Mouse (Mus musculus): Measurements from ENCODE around the gene Methig1. TPM values are rescaled to one million over a fixed set of nuclear protein-coding genes. Genes with fewer than 3 reads are reported as not detected.

Methig1 gene
- total RNA-seq, 2 experiments from 2014 or later, result 0.68 TPM; not detected in 1

DNA sequence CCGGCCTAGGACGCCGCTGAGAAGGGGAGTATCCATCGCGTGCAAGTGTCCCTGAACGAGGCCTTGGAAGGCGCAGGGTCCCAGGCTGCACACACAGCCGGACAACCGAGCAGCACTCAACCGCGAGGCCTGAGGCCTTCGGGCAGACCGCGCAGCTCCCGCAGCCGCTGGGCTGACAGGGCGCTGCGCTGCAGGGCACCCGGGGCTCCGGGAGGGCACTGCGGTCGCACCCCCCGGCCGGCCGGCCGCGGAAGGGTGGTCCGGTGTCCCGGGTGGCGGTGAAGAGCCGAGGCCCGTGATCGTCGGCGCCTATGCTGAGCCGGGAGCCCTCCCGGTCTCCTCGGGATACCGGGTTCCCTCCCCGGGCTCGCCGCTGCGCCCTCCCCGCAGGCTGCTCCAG is 69.5 kb downstream of the Methig1 start:
- Histone ChIP-seq H3K27ac (peak overlapping the region; percentile 78), H3K4me3 (peak overlapping the region; percentile 92)
- intact Hi-C loops (cut with DNase I), result loop anchor here (2.0 kb wide), 1 partner anchor 20 kb away; no protein-coding TSS in a partner anchor
- no peak for DNase-seq (ENCODE audit: extremely low spot score in 1 of 2, low spot score in 2 of 2)
- no peak for TF ChIP-seq CTCF (IDR thresholded peaks at IDR 0.05)

DNA sequence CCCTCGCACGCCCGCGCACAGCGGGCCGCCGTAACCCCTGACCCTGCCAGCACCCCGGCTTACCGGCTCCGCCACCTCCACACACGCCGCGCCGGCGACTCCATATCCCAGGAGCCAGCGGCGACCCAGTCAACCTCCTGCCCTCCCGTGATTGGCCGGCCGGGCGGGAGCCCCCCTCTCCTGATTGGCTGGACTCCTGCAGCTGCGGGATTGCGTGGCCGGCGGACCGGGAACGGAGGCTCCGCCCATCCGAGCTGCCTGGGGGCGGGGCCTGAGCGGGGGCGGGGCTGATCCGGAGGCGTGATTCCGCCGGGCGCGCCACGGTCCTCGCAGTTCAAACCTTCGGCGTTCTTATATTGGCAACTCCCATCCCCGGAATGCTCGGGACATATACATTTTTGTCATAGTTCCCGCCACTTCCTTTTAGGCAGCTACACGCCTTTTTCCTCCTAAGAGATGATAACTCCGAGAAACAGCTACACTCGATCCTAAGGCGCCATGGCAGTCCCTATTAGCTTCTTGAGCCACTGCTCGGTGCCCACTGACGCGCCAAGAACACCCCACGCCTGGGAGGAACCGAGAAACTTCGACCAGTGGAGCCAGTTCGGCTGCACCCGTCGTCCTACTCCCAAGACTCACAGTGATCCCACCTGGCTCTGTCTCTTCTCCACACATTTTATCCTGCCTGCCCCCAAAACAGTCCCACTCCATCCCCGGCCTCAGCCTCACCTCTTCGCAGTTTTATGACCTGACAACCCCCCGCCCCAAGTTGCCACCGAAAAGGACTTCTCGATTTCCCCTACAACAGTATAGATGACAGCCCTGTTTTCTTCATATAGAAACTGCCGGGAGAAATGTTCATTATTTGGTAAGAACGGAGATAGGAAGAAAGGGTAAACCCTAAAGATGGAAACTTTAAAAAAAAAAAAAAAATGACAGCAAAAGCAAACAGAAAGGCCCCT is 70.2 kb downstream of the Methig1 start:
- no peak for TF ChIP-seq CTCF (IDR thresholded peaks at IDR 0.05)
- H3K27ac ChIP-seq, result peak overlapping the region; percentile 78
- peak overlapping the region; percentile 92 for H3K4me3 ChIP-seq
- intact Hi-C loops (cut with DNase I), result loop anchor here (2.0 kb wide), 1 partner anchor 20 kb away; no protein-coding TSS in a partner anchor
- peak; percentile 96 to 97 for DNase-seq (ENCODE audit: extremely low spot score in 1 of 2, low spot score in 2 of 2)

DNA sequence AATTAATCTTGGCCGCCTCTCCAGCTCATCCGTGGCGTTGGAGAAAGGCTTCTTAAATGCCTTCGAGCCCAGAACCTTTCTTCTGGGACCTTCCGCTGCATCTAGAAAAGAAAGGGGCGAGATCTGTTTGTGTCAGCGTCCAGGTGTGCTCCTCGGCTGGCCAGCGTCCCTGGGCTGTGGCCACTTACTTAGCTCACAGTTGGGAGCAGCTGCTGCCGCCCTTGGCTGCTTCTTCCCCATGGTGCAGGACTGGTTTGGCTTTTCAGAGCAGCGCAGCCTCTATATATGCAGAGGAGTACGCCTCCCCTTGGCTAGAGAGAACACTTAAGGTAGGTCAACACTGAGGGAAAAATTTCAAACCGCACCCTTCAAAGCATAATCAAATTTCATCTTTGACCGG is 71.0 kb downstream of the Methig1 start:
- TF ChIP-seq CTCF (IDR thresholded peaks at IDR 0.05), result no peak
- H3K27ac ChIP-seq, result no peak overlapping the region
- no peak for DNase-seq (ENCODE audit: extremely low spot score in 1 of 2, low spot score in 2 of 2)
- H3K4me3 ChIP-seq, result peak overlapping the region; percentile 92; the same call in 1 of the 2 replicates
- intact Hi-C loops (cut with DNase I), result loop anchor here (2.0 kb wide), 1 partner anchor 19 kb away; no protein-coding TSS in a partner anchor

DNA sequence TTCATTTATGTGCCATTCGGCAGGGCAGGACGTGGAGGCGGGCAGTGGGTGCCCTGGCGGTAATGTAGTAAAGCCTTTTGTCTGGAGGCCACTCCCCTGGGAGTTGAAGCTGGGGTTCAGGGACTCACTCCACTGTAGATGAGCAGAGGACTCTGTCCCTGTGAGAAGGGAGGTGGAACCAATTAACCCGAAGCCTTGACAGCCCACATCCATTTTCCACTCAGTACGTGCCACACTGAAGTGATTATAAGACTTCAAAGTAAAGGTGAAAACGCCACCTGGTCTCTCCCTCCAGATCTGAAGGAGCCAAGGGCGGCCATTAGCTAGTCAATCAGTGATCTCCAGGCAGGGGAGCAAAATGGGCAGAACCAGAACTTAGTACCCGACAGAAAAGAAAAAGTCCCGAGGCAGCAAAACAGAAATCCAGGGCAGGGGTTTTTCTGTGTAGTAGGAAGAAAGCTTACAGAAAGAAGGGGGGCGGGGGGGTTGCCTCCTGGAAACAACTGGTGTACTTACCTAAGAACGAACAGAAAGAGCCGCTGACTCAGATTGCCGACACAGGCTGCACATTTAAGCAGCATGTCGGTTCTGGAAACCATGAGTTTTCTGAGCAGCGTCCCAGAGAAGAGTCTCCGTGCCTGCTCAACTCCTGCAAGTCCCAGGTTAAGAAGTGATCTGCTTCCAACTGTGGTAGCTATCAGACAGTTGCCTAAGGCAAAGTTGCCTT is 71.6 kb downstream of the Methig1 start, which contains the start of gene Slc11a2:
Gene Slc11a2 (minus strand): TSS at position 677 of the 727 bp plus-strand sequence.
- DNase-seq (ENCODE audit: extremely low spot score in 1 of 2, low spot score in 2 of 2), result no peak
- intact Hi-C loops (cut with DNase I), result no loop called here
- Histone ChIP-seq H3K27ac (no peak within 1 kb of the TSS), H3K4me3 (peak within 1 kb of the TSS; percentile 92; the same call in 1 of the 2 replicates)
- TF ChIP-seq CTCF (IDR thresholded peaks at IDR 0.05), result no peak

DNA sequence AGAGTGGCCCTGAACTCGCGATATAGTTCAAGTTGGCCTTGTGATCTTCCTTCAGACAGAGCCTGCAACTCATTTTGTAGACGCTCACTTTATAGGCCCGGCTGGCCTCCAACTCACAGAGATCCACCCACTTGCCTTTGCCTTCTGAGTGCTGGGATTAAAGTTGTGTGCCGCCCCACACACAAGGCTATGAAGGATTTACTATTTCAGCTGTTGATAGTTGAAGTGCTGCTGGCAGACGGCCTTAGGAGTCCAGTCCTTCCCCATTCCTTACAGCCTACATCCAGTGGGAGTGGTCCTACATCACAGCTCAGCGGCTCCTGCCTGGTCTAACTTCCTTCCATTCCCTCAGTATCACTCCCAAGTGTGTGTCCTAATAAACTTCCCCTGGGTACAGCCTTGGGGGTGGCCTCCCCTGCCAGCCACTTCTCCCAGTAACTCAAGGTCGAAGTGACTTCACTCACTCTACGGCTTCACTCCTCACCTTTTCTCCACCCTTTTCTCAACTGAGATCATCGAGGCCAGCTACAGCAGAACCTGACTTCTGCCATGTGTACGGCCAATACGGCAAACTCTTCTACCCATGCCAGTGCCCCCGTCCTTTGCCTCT is 75.5 kb downstream of the Methig1 start:
- DNase-seq (ENCODE audit: extremely low spot score in 1 of 2, low spot score in 2 of 2), result no peak
- intact Hi-C loops (cut with DNase I), result no loop called here

DNA sequence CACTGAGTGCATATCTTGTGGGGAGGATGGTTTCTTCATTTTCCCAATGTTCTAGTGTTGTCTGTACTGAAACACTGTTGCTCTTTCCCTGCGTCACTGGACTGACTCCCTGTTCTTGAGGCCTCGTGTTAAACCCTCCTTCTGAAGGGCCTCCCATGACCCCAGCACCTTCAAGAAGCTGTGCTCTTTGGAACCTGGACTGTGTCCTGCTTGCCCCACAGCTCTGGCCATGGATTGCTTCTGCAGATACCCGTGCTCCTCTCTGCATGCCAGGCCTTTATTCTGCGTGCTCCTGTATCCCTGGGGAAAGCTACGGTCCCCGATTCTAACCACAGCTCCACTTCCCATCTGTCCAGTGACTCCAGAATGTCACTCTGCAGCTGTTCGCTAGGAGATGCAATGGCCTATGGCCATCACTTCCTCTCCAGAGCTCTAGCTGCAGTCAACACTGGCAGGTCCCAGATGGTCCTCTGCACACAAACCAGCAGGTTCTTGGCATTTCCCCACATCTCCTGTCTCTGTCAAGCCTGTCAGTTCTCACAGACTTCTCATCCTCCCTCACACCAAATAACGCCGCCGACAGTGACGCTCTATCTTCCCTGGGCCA is 77.1 kb downstream of the Methig1 start:
- intact Hi-C loops (cut with DNase I), result no loop called here
- DNase-seq (ENCODE audit: extremely low spot score in 1 of 2, low spot score in 2 of 2), result no peak
- H3K27ac ChIP-seq, result no peak overlapping the region
- TF ChIP-seq CTCF (IDR thresholded peaks at IDR 0.05), result no peak
- no peak overlapping the region for H3K4me3 ChIP-seq

More for the DNA sequence above, 75.5 kb downstream of the Methig1 start:
- no peak overlapping the region for H3K4me3 ChIP-seq
- no peak for TF ChIP-seq CTCF (IDR thresholded peaks at IDR 0.05)
- no peak overlapping the region for H3K27ac ChIP-seq

DNA sequence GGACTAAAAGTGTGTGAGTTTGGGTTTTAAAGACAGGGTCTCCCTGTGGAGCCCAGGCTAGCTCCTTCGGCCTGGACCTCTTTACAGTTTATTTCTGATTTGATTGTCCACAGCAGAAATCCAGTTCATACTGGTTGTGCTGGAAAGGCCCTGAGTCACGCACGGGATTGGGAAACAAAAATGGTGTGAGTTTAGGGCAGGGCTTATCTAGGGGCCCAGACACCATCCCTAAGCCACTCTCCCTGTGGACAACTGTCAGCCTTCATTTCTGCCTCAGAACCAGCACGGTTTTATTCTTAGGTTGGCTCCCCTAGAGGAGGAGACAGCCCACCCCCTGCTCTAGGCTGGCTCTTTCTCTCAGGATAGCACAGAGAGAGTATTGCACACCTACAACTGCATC is 80.3 kb downstream of the Methig1 start:
- intact Hi-C loops (cut with DNase I), result no loop called here
- no peak overlapping the region for H3K27ac ChIP-seq
- no peak overlapping the region for H3K4me3 ChIP-seq
- DNase-seq (ENCODE audit: extremely low spot score in 1 of 2, low spot score in 2 of 2), result no peak
- no peak for TF ChIP-seq CTCF (IDR thresholded peaks at IDR 0.05)

Other genes starting within 250 kb of the Methig1 start
- gene Atf1, start 125.3 kb upstream of the Methig1 start, total RNA-seq (2021), result 10 to 100 TPM; 19.9 to 27.8 TPM
- gene Tmprss12, start 72.3 kb upstream of the Methig1 start, total RNA-seq (2021), result not detected
- 10 to 100 TPM; 30.0 to 32.2 TPM for gene Mettl7a1, start 49.0 kb upstream of the Methig1 start, total RNA-seq (2021)
- gene Mettl7a3, start 18.2 kb upstream of the Methig1 start, total RNA-seq (2021), result under 1 TPM in 1 of 2 experiments, not detected in 1; 0.66 TPM
- gene Mettl7a2, start 51 bp downstream of the Methig1 start, total RNA-seq (2021), result under 1 TPM; 0.59 to 0.89 TPM
- gene Higd1c, start 11.4 kb downstream of the Methig1 start, total RNA-seq (2021), result not detected
- not detected for gene Gm5475, start 69.0 kb downstream of the Methig1 start, total RNA-seq (2021)
- 10 to 100 TPM; 60.0 to 70.8 TPM for gene Slc11a2, start 71.9 kb downstream of the Methig1 start, total RNA-seq (2021)
- 10 to 100 TPM; 59.6 to 62.1 TPM for gene Letmd1, start 115.9 kb downstream of the Methig1 start, total RNA-seq (2021)
- 10 to 100 TPM; 35.3 to 36.3 TPM for gene Csrnp2, start 142.3 kb downstream of the Methig1 start, total RNA-seq (2021)
- gene Tfcp2, start 198.9 kb downstream of the Methig1 start, total RNA-seq (2021), result 10 to 100 TPM; 26.8 to 27.9 TPM
- 100 to 1,000 TPM; 139 to 144 TPM for gene Pou6f1, start 246.8 kb downstream of the Methig1 start, total RNA-seq (2021)

Measured in left cerebral cortex, adult 2 months (tissue).